Mouse (Mus musculus) adrenal gland (tissue): ENCODE measurements at regions not wholly inside any gene's neighbourhood (a gene's known extent, or its start where the extent isn't known, plus 50 kb on each side); places are given as distances from the start of the nearest gene placed in this dataset.

Experiments
- intact Hi-C: fragments of 180-260 bp; cut with DNase I; formaldehyde crosslinking; loops from one replicate; pipeline ENCODE4 v1.15.1; 2025

- intact Hi-C loops = no loop called here
Measured at GRCm38 (mm10) chr11:19644116-19644795, 279.9 kb upstream of the Spred2 start.

GRCm38 (mm10) chr11:19645106-19645505 lies 279.1 kb upstream of the Spred2 start:
- intact Hi-C loops = no loop called here

- intact Hi-C loops = no loop called here
Measured at GRCm38 (mm10) chr11:19651522-19651921, 272.7 kb upstream of the Spred2 start.

- intact Hi-C loops = no loop called here
Measured at GRCm38 (mm10) chr11:19651929-19652328, 272.2 kb upstream of the Spred2 start.

- intact Hi-C loops = no loop called here
Measured at GRCm38 (mm10) chr11:19659511-19659910, 264.7 kb upstream of the Spred2 start.

GRCm38 (mm10) chr11:19666732-19667131 lies 257.4 kb upstream of the Spred2 start:
- intact Hi-C loops = no loop called here

- intact Hi-C loops = no loop called here
Measured at GRCm38 (mm10) chr11:19670853-19671530, 253.2 kb upstream of the Spred2 start.

GRCm38 (mm10) chr11:19673012-19673411 lies 251.2 kb upstream of the Spred2 start:
- intact Hi-C loops = no loop called here

- intact Hi-C loops = no loop called here
Measured at GRCm38 (mm10) chr11:19676514-19676913, 247.7 kb upstream of the Spred2 start.

- intact Hi-C loops = no loop called here
Measured at GRCm38 (mm10) chr11:19679041-19679440, 245.1 kb upstream of the Spred2 start.

- intact Hi-C loops = no loop called here
Measured at GRCm38 (mm10) chr11:19679669-19680068, 244.5 kb upstream of the Spred2 start.

- intact Hi-C loops = no loop called here
Measured at GRCm38 (mm10) chr11:19701198-19701597, 223.0 kb upstream of the Spred2 start.

- intact Hi-C loops = no loop called here
Measured at GRCm38 (mm10) chr11:19708821-19709220, 215.4 kb upstream of the Spred2 start.

- intact Hi-C loops = no loop called here
Measured at GRCm38 (mm10) chr11:19709337-19709736, 214.8 kb upstream of the Spred2 start.

- intact Hi-C loops = no loop called here
Measured at GRCm38 (mm10) chr11:19713091-19713490, 211.1 kb upstream of the Spred2 start.

- intact Hi-C loops = no loop called here
Measured at GRCm38 (mm10) chr11:19713597-19713996, 210.6 kb upstream of the Spred2 start.

GRCm38 (mm10) chr11:19714211-19714610 lies 210.0 kb upstream of the Spred2 start:
- intact Hi-C loops = no loop called here

- intact Hi-C loops = no loop called here
Measured at GRCm38 (mm10) chr11:19714888-19715595, 209.1 kb upstream of the Spred2 start.

- intact Hi-C loops = no loop called here
Measured at GRCm38 (mm10) chr11:19718165-19718564, 206.0 kb upstream of the Spred2 start.

- intact Hi-C loops = no loop called here
Measured at GRCm38 (mm10) chr11:19729031-19729430, 195.1 kb upstream of the Spred2 start.

- intact Hi-C loops = no loop called here
Measured at GRCm38 (mm10) chr11:19730747-19731146, 193.4 kb upstream of the Spred2 start.

GRCm38 (mm10) chr11:19736076-19736475 lies 188.1 kb upstream of the Spred2 start:
- intact Hi-C loops = no loop called here
